Mouse (Mus musculus) retina, embryonic 14.5 days (tissue): ENCODE results near the gene Ssr2.

Experiments
- DNase-seq: peaks from one replicate; pipeline ENCODE4 v3.0.0-alpha.2; 2015; ENCODE audit warnings: low spot score

Ssr2 gene

GRCm38 (mm10) chr3:88541622-88542401 lies 33.9 kb upstream of the Ssr2 start:
- DNase-seq, result no peak

- DNase-seq, result no peak
These were observed 33.2 kb upstream of the Ssr2 start for GRCm38 (mm10) chr3:88542486-88542885.

- DNase-seq, result no peak
These were observed 32.5 kb upstream of the Ssr2 start for GRCm38 (mm10) chr3:88543174-88543573.

GRCm38 (mm10) chr3:88543651-88544410 lies 31.8 kb upstream of the Ssr2 start:
- DNase-seq, result no peak

- DNase-seq, result peak; percentile 59
These were observed 31.2 kb upstream of the Ssr2 start for GRCm38 (mm10) chr3:88544514-88544913.

- no peak for DNase-seq
These were observed 30.6 kb upstream of the Ssr2 start for GRCm38 (mm10) chr3:88544955-88545591.

GRCm38 (mm10) chr3:88546674-88547418 lies 28.8 kb upstream of the Ssr2 start:
- no peak for DNase-seq

GRCm38 (mm10) chr3:88548180-88548917 lies 27.3 kb upstream of the Ssr2 start, which contains the start of gene Rab25:
TSS of gene Rab25 (minus strand) at chr3:88548300.
- no peak for DNase-seq

- no peak for DNase-seq
These were observed 24.1 kb upstream of the Ssr2 start for GRCm38 (mm10) chr3:88551586-88551985.

- no peak for DNase-seq
These were observed 23.5 kb upstream of the Ssr2 start for GRCm38 (mm10) chr3:88552082-88552645.

GRCm38 (mm10) chr3:88552676-88553524 lies 22.8 kb upstream of the Ssr2 start, which contains the start of gene Lamtor2:
TSS of gene Lamtor2 (minus strand) at chr3:88553074.
- peak; percentile 99 for DNase-seq

- DNase-seq, result peak; percentile 93
These were observed 22.2 kb upstream of the Ssr2 start, which contains the start of gene Ubqln4 for GRCm38 (mm10) chr3:88553525-88553879. TSS of gene Ubqln4 (plus strand) at chr3:88553758.

GRCm38 (mm10) chr3:88553880-88554586 lies 21.6 kb upstream of the Ssr2 start:
- no peak for DNase-seq

GRCm38 (mm10) chr3:88555069-88555605 lies 20.5 kb upstream of the Ssr2 start:
- DNase-seq, result no peak

GRCm38 (mm10) chr3:88555731-88556130 lies 19.9 kb upstream of the Ssr2 start:
- DNase-seq, result no peak

GRCm38 (mm10) chr3:88556616-88557015 lies 19.1 kb upstream of the Ssr2 start:
- DNase-seq, result no peak

GRCm38 (mm10) chr3:88559596-88559995 lies 16.1 kb upstream of the Ssr2 start:
- DNase-seq, result no peak

GRCm38 (mm10) chr3:88561989-88562388 lies 13.7 kb upstream of the Ssr2 start:
- DNase-seq, result peak; percentile 51

GRCm38 (mm10) chr3:88563442-88563841 lies 12.2 kb upstream of the Ssr2 start:
- peak; percentile 68 for DNase-seq
